Mouse (Mus musculus): ENCODE results near the gene Dab2ip. TPM values are rescaled to one million over a fixed set of nuclear protein-coding genes. Genes with fewer than 3 reads are reported as not detected.

Gene Dab2ip
- polyA plus RNA-seq, 1 experiment from 2014 or later, result 48.1 TPM

- TF ChIP-seq CTCF (IDR thresholded peaks at IDR 0.05; ENCODE audit: low read depth), result no peak
- TF ChIP-seq EP300 (optimal IDR thresholded peaks at IDR 0.05), result no peak
- Histone ChIP-seq H3K4me3 (ENCODE audit: low read depth, low read length) (no peak overlapping the region), H3K4me2 (replicated peaks; ENCODE audit: low read depth) (no peak overlapping the region), H3K4me1 (replicated peaks; ENCODE audit: control insufficient read depth, insufficient read depth) (peaks cover 9% of the 10 kb centered on the region), H3K27me3 (ENCODE audit: control insufficient read depth, insufficient read depth, low read length) (no peaks in the 10 kb centered on the region), H3K27ac (replicated peaks) (no peak overlapping the region), H3K36me3 (ENCODE audit: control insufficient read depth, insufficient read depth, low read length) (no peaks in the 10 kb centered on the region), H3K9me3 (ENCODE audit: control insufficient read depth, low read length) (no peaks in the 10 kb centered on the region), H3K9ac (ENCODE audit: low read length) (no peak overlapping the region)
- DNase-seq (ENCODE audit: low spot score) (no peak), ATAC-seq (ENCODE audit: low FRiP score, low TSS enrichment) (no peak)
- WGBS, result 67% methylated on average over 5 of the region's 5 CpGs
These were observed 101.6 kb downstream of the Dab2ip start for GRCm38 (mm10) chr2:35659578-35660194.

DNA sequence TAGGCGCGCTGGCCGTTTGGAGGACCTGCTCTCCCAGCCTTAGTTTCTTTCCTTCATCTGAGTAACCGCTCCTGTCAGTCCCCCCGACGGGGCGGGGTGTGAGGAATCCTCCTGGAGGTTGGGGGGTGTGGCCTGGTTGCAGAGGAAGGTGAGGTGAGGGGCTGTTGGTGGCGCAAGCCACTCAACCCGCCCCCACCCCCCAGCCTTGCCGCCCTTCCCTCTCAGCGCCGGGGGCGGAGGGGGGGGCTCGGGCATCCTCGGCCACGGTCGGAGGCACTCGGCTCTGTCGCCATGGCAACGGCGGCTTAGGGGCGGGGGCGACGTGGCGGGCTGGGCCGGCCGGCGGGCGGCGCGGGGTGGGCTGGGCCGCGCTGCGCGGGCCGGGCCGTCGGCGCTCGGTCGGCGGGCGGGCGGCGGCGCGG lies 102.9 kb downstream of the Dab2ip start:
- Histone ChIP-seq H3K4me3 (ENCODE audit: low read depth, low read length) (peak overlapping the region; percentile 79), H3K27me3 (ENCODE audit: control insufficient read depth, insufficient read depth, low read length) (no peaks in the 10 kb centered on the region), H3K4me1 (replicated peaks; ENCODE audit: control insufficient read depth, insufficient read depth) (peaks cover 9% of the 10 kb centered on the region), H3K4me2 (replicated peaks; ENCODE audit: low read depth) (peak overlapping the region; percentile 95), H3K36me3 (ENCODE audit: control insufficient read depth, insufficient read depth, low read length) (no peaks in the 10 kb centered on the region), H3K9ac (ENCODE audit: low read length) (peak overlapping the region; percentile 90), H3K27ac (replicated peaks) (peak overlapping the region; percentile 90), H3K9me3 (ENCODE audit: control insufficient read depth, low read length) (no peaks in the 10 kb centered on the region)
- WGBS, result 6% methylated on average over 8 of the region's 47 CpGs
- ATAC-seq (ENCODE audit: low FRiP score, low TSS enrichment) (peak; percentile 68), DNase-seq (ENCODE audit: low spot score) (peak; percentile 78)
- TF ChIP-seq EP300 (optimal IDR thresholded peaks at IDR 0.05) (no peak), CTCF (IDR thresholded peaks at IDR 0.05; ENCODE audit: low read depth) (no peak)

DNA sequence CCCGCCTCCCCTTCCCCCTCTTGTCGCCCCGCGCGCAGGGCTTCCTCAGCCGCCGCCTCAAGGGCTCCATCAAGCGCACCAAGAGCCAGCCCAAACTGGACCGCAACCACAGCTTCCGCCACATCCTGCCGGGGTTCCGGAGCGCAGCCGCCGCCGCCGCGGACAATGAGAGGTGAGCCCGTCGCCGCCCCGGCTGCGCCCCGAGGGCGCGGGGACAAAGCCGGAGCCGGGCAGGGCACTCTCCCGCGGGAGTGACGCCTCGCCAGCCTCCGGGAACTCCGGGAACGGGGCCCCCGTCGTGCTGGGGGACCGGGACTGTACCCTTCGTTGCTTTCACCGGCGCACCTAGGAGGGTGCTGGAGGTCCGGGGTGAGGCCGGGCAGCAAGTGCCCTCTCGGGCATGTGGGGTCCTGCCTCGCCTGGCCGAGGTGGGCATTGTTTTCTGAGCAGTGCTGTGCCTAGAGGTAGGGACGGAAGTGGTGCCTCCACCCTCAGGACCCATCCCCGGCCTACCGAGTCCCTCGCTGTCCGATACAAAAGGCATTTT lies 103.5 kb downstream of the Dab2ip start:
- peaks cover 9% of the 10 kb centered on the region for H3K4me1 ChIP-seq (replicated peaks; ENCODE audit: control insufficient read depth, insufficient read depth)
- DNase-seq (ENCODE audit: low spot score), result peak; percentile 64
- WGBS, result 0% methylated on average over 41 of the region's 51 CpGs

DNA sequence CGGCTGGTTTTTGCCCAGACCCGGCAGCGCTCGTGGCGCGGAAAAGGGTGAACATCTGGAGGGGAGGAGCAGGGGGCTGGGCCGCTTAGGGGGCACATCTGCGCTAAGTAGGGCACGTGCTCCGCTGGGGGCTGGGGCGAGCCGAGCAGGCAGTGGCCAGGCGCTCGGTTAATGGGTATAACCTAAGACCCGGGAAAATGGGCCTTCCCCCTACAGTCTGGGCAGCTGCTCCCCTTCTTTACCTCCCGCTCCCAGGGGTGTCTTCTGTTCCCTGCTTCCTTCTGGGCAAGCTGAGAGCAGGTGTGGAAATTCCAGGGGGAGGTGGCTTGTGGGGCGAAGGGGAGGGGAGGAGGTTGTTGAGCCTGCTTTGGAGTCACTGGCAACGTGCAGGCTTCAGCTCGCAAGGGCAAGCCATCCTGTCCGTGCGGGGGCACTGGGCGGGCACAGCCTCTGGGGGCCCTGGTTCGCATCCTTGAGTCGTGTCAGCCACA lies 104.0 kb downstream of the Dab2ip start:
- 4% methylated on average over 20 of the region's 24 CpGs for WGBS
- peak overlapping the region; percentile 90 for H3K9ac ChIP-seq (ENCODE audit: low read length)
- no peaks in the 10 kb centered on the region for H3K27me3 ChIP-seq (ENCODE audit: control insufficient read depth, insufficient read depth, low read length)
- peak overlapping the region; percentile 95 for H3K4me2 ChIP-seq (replicated peaks; ENCODE audit: low read depth)
- H3K4me1 ChIP-seq (replicated peaks; ENCODE audit: control insufficient read depth, insufficient read depth), result peaks cover 9% of the 10 kb centered on the region
- DNase-seq (ENCODE audit: low spot score), result peak; percentile 74
- TF ChIP-seq EP300 (optimal IDR thresholded peaks at IDR 0.05) (no peak), CTCF (IDR thresholded peaks at IDR 0.05; ENCODE audit: low read depth) (no peak)
- H3K36me3 ChIP-seq (ENCODE audit: control insufficient read depth, insufficient read depth, low read length), result no peaks in the 10 kb centered on the region
- H3K27ac ChIP-seq (replicated peaks), result peak overlapping the region; percentile 90
- ATAC-seq (ENCODE audit: low FRiP score, low TSS enrichment), result peak; percentile 58
- peak overlapping the region; percentile 79 for H3K4me3 ChIP-seq (ENCODE audit: low read depth, low read length)
- H3K9me3 ChIP-seq (ENCODE audit: control insufficient read depth, low read length), result no peaks in the 10 kb centered on the region

More for the DNA sequence above, 103.5 kb downstream of the Dab2ip start:
- peak; percentile 67 for ATAC-seq (ENCODE audit: low FRiP score, low TSS enrichment)
- H3K4me3 ChIP-seq (ENCODE audit: low read depth, low read length), result peak overlapping the region; percentile 79
- H3K4me2 ChIP-seq (replicated peaks; ENCODE audit: low read depth), result peak overlapping the region; percentile 95
- TF ChIP-seq EP300 (optimal IDR thresholded peaks at IDR 0.05) (no peak), CTCF (IDR thresholded peaks at IDR 0.05; ENCODE audit: low read depth) (no peak)
- peak overlapping the region; percentile 90 for H3K9ac ChIP-seq (ENCODE audit: low read length)
- H3K36me3 ChIP-seq (ENCODE audit: control insufficient read depth, insufficient read depth, low read length), result no peaks in the 10 kb centered on the region
- H3K9me3 ChIP-seq (ENCODE audit: control insufficient read depth, low read length), result no peaks in the 10 kb centered on the region
- H3K27me3 ChIP-seq (ENCODE audit: control insufficient read depth, insufficient read depth, low read length), result no peaks in the 10 kb centered on the region
- peak overlapping the region; percentile 90 for H3K27ac ChIP-seq (replicated peaks)

- H3K36me3 ChIP-seq (ENCODE audit: control insufficient read depth, insufficient read depth, low read length), result no peaks in the 10 kb centered on the region
- WGBS, result 16% methylated on average over 26 of the region's 26 CpGs
- H3K4me3 ChIP-seq (ENCODE audit: low read depth, low read length), result peak overlapping the region; percentile 79
- H3K9me3 ChIP-seq (ENCODE audit: control insufficient read depth, low read length), result no peaks in the 10 kb centered on the region
- H3K9ac ChIP-seq (ENCODE audit: low read length), result peak overlapping the region; percentile 90
- TF ChIP-seq EP300 (optimal IDR thresholded peaks at IDR 0.05) (no peak), CTCF (IDR thresholded peaks at IDR 0.05; ENCODE audit: low read depth) (peak; percentile 38)
- H3K4me1 ChIP-seq (replicated peaks; ENCODE audit: control insufficient read depth, insufficient read depth), result peaks cover 9% of the 10 kb centered on the region
- no peak for DNase-seq (ENCODE audit: low spot score)
- ATAC-seq (ENCODE audit: low FRiP score, low TSS enrichment), result no peak
- H3K27ac ChIP-seq (replicated peaks), result peak overlapping the region; percentile 90
- no peaks in the 10 kb centered on the region for H3K27me3 ChIP-seq (ENCODE audit: control insufficient read depth, insufficient read depth, low read length)
- H3K4me2 ChIP-seq (replicated peaks; ENCODE audit: low read depth), result peak overlapping the region; percentile 95
These were observed 104.9 kb downstream of the Dab2ip start for GRCm38 (mm10) chr2:35662738-35663550.
